Mouse (Mus musculus) spleen, adult 2 months (tissue): ENCODE results near the gene Pik3ca. TPM values are rescaled to one million over a fixed set of nuclear protein-coding genes. Genes with fewer than 3 reads are reported as not detected.

Experiments used
- DNase-seq, 2 experiments: peaks; one replicate each; pipeline versions ENCODE4 v3.0.0 to v3.0.0-alpha.2; 2012 to 2021; ENCODE audit warnings: low spot score in 2 of 2, low read depth in 1 of 2
- H3K27ac ChIP-seq: fragments of 200-500 bp; 2 replicates; pipeline ENCODE4 v1.5.1; 2012; ENCODE audit warnings: low read length, inconsistent platforms; ENCODE audit not compliant: insufficient read depth
- H3K27me3 ChIP-seq: fragments of 200-500 bp; 2 replicates; pipeline ENCODE4 v1.6.1; 2012; ENCODE audit warnings: mild to moderate bottlenecking, moderate library complexity, low read length, inconsistent platforms; ENCODE audit not compliant: control insufficient read depth, insufficient read depth
- H3K36me3 ChIP-seq: fragments of 200-500 bp; 2 replicates; pipeline ENCODE4 v1.6.1; 2012; ENCODE audit warnings: mild to moderate bottlenecking, low read length, inconsistent platforms; ENCODE audit not compliant: control insufficient read depth, insufficient read depth
- H3K4me1 ChIP-seq: fragments of 200-500 bp; 2 replicates; pipeline ENCODE4 v1.6.1; 2011; ENCODE audit warnings: inconsistent platforms; ENCODE audit not compliant: control insufficient read depth, insufficient read depth, insufficient read length
- H3K4me3 ChIP-seq: fragments of 200-500 bp; 2 replicates; pipeline ENCODE4 v1.5.1; 2011; ENCODE audit warnings: mild to moderate bottlenecking, inconsistent platforms; ENCODE audit not compliant: insufficient read depth, insufficient read length; ENCODE audit errors: extremely low read depth
- CTCF ChIP-seq: fragments of 200-500 bp; IDR thresholded peaks from 2 replicates; pipeline ENCODE4 v1.5.1; 2011; ENCODE audit warnings: mild to moderate bottlenecking, inconsistent platforms; ENCODE audit not compliant: insufficient read depth, insufficient read length, insufficient replicate concordance; ENCODE audit errors: extremely low read depth
- POLR2A ChIP-seq: fragments of 200-500 bp; IDR thresholded peaks from 2 replicates; pipeline ENCODE4 v1.6.1; 2011; ENCODE audit warnings: low read depth, low read length, inconsistent platforms
- WGBS: fragments of 180-500 bp; shearing (Covaris S2); methylation state at CpG from one replicate; pipeline ENCODE4 v1.1.7; 2018; 5-methylcytosine and 5-hydroxymethylcytosine counted together
- polyA plus RNA-seq: library from polyadenylated mRNA; depleted of rRNA; stranded (reverse); fragments of >200 nt; gene quantifications from 2 replicates; pipeline ENCODE4 v1.2.3, GENCODE M21; 2012

Gene Pik3ca
- polyA plus RNA-seq, 1 experiment: 3.7 TPM

- 40% methylated on average over 15 of the region's 15 CpGs for WGBS
- Histone ChIP-seq H3K36me3 (no peaks in the 10 kb centered on the region), H3K27ac (peak overlapping the region; percentile 94), H3K27me3 (no peaks in the 10 kb centered on the region), H3K4me3 (no peak overlapping the region; the same call in 1 of the 2 replicates), H3K4me1 (peaks cover 26% of the 10 kb centered on the region; the same call in 1 of the 2 replicates)
- no peak for TF ChIP-seq POLR2A
- no peak for TF ChIP-seq CTCF
- peak; percentile 74 to 76 for DNase-seq
Observed at GRCm38 (mm10) chr3:32490076-32490927, 92.8 kb downstream of the Pik3ca start.

GRCm38 (mm10) chr3:32490928-32491315 lies 93.5 kb downstream of the Pik3ca start:
- H3K36me3 ChIP-seq: no peaks in the 10 kb centered on the region
- peaks cover 26% of the 10 kb centered on the region; the same call in 1 of the 2 replicates for H3K4me1 ChIP-seq
- H3K27ac ChIP-seq: peak overlapping the region; percentile 94
- TF ChIP-seq POLR2A: no peak
- TF ChIP-seq CTCF: no peak
- no peak overlapping the region for H3K4me3 ChIP-seq
- peak; percentile 35 to 42 for DNase-seq
- H3K27me3 ChIP-seq: no peaks in the 10 kb centered on the region

- Histone ChIP-seq H3K4me1 (peaks cover 34% of the 10 kb centered on the region; the same call in 1 of the 2 replicates), H3K36me3 (no peaks in the 10 kb centered on the region), H3K27ac (peak within 1 kb of the TSS; percentile 87), H3K4me3 (peak within 1 kb of the TSS; percentile 9; the same call in 1 of the 2 replicates), H3K27me3 (no peaks in the 10 kb centered on the region)
- no peak for TF ChIP-seq POLR2A
- no peak for TF ChIP-seq CTCF
- peak in 1 of 2 experiments; percentile 21 for DNase-seq
- 69% methylated on average over 11 of the region's 11 CpGs for WGBS
Observed at GRCm38 (mm10) chr3:32492097-32493090, 94.9 kb downstream of the Pik3ca start, which contains the start of gene Kcnmb3. Kcnmb3 (minus strand) TSS chr3:32492231.

GRCm38 (mm10) chr3:32494387-32495087 lies 97.1 kb downstream of the Pik3ca start:
- Histone ChIP-seq H3K36me3 (no peaks in the 10 kb centered on the region), H3K27ac (no peak overlapping the region), H3K4me1 (peaks cover 30% of the 10 kb centered on the region; the same call in 1 of the 2 replicates), H3K4me3 (no peak overlapping the region), H3K27me3 (no peaks in the 10 kb centered on the region)
- TF ChIP-seq POLR2A: no peak
- TF ChIP-seq CTCF: peak; percentile 25; the same call in 1 of the 2 replicates
- peak; percentile 27 to 69 for DNase-seq
- WGBS: 85% methylated on average over 8 of the region's 8 CpGs

- no peak for DNase-seq
- Histone ChIP-seq H3K4me3 (no peak overlapping the region), H3K27me3 (no peaks in the 10 kb centered on the region), H3K36me3 (no peaks in the 10 kb centered on the region), H3K27ac (no peak overlapping the region), H3K4me1 (peaks cover 25% of the 10 kb centered on the region; the same call in 1 of the 2 replicates)
- TF ChIP-seq CTCF: no peak
- WGBS: 73% methylated on average over 8 of the region's 8 CpGs
Observed at GRCm38 (mm10) chr3:32495088-32495770, 97.8 kb downstream of the Pik3ca start.
